Mouse (Mus musculus): Measurements from ENCODE around the gene Fgd4.
"Not testable (repeated sequence)": the region's sequence is repeated elsewhere in the genome, so short reads cannot be mapped to it uniquely, and the experiment has no call there.

The Fgd4 gene

DNA sequence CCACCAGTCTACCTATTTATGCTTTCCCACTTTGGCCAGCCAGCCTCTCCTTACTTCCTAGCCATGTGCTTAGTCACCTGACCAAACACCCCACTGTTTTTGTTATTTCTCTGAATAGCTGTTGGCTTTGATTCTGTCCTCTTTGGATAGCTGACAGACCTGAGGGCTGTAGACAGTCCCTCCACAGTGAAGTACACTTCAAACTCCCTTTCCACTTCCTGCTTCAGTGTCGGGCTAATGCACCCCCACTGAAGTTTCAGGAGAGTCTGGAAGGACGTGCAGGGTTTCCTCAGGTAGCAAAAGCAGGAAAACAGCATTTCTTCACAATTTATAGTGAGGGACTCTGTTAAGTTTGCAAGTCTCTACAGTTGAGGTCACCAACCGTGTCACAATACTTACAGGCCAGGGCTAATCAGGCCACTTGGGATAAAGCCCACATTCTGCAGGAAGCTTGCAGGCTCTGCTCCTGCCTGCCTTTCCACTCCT is 57.4 kb downstream of the Fgd4 start:
- DNase-seq (ENCODE audit: low spot score in 2 of 2): no peak

- DNase-seq (ENCODE audit: low spot score in 2 of 2): not testable (repeated sequence)
Measured at GRCm38 (mm10) chr16:16539396-16539795, 61.0 kb downstream of the Fgd4 start.

DNA sequence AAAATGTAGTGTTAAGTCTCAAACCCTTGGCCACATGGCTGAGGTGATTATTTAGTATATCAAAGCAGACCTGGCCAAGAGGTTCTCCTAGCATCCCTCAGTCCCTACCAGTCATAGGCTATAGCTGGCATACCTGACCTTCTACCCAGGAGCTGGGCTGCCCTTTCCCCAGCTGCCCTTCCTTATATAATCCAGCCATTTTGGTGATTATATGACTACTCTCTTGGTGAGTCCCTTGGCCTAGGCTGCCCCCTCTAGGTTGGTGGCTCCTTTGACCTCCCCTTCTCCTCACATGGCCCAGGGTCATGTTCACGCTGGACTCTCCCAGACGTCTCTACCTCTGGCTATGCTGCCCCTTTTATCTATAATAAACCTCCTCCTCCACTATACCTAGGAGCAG is 65.1 kb downstream of the Fgd4 start:
- DNase-seq (ENCODE audit: low spot score in 2 of 2): no peak

DNA sequence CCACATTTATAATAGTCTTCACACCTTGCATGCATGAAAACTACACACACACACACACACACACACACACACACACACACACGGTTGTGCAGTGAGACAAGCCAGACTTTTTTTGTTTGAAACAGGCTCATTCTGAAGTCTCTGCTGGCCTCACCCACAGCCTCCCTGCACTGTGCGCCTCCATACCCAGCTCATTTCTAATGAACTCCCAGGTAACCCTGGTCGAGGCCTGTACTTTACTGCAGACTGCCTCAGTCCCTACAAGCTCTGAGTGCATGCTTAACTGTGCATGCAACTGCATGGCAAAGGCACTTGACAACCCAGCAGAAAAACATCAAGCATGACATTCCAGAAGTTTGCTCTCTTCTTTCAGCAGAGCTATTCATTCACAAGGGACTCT is 72.3 kb downstream of the Fgd4 start:
- DNase-seq (ENCODE audit: low spot score in 2 of 2): no peak

DNA sequence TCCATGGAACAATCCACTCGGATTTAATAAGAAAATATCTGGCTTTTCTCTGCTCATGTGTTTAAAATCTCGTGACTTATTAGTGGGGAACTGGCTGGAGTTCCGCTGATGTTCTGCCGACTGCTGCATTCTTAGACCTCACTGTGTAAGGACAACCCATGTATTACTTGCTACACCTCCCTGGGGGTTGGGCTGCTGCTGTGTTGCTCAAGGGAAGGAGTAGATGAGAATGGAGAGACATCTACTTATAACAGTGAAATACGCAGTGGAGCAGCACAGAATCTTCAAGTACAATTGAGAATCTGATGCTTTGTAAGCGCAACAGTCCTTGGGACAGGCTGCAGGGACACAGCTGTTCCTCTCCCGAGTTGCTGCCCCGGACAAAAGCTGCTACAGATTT is 73.1 kb downstream of the Fgd4 start:
- DNase-seq (ENCODE audit: low spot score in 2 of 2): no peak

- no peak for DNase-seq (ENCODE audit: low spot score in 2 of 2)
Measured at GRCm38 (mm10) chr16:16526741-16527105, 73.6 kb downstream of the Fgd4 start.

DNA sequence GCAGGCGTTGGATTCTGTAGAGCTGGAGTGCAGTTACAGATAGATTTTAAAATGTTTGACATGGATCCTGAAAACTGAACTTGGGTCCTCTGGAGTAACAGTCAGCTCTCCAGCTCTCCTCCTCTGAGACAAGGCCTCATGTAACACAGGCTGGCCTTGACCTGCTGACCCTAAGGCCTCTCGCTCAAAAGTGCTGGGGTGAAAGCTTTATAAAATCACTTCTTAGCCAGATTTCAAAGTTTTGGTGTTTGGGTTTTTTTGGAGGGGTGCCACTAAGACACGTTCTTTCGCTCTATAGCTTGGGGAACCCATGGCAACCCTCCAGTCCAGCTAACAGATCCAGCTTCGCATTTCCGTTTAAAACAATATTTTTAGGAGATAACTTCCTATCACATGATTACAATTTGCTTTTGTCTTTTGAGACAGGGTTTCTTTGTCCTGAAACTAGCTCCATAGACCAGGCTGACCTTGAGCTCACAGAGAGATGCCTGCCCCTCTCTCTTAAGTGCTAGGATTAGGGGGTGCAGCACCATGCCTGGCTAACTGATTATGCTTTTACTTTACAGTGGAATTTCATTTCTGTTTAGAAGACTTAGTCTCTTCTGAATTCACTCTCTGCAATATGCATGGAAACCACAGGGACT is 74.1 kb downstream of the Fgd4 start:
- no peak for DNase-seq (ENCODE audit: low spot score in 2 of 2)

DNA sequence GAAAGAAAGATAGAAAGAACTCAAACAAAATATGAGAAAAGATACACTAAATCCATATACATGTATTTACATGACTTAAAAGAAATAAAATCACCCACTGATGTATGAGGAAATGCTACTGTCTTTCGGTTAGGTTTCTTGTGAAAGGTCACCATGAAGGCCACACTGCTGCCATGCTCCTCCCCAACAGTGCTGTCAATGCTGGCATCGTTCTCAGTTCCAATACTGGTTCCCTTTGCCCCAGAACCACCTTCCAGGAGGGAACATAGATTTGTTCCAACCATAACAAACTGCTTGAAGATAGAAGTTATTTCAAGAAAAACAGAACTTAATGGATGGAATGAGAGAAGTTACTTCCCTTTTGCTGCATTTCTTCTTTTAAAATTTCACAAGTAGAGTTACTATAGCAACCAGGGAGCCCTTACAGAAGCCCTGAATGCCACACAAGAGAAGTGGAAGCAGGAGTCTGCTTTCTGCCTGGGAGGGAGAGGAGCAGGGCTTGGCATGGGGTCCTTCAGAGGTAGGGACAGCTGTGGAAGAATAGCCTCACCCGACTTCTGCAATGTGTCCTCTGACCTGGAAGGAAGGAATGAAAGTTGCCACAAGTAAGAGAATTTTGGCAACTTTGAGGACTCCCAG is 75.0 kb downstream of the Fgd4 start:
- DNase-seq (ENCODE audit: low spot score in 2 of 2): no peak

- no peak for DNase-seq (ENCODE audit: low spot score in 2 of 2)
Measured at GRCm38 (mm10) chr16:16523632-16524031, 76.7 kb downstream of the Fgd4 start.

- not testable (repeated sequence) for DNase-seq (ENCODE audit: low spot score in 2 of 2)
Measured at GRCm38 (mm10) chr16:16522869-16523268, 77.5 kb downstream of the Fgd4 start.

- DNase-seq (ENCODE audit: low spot score in 2 of 2): no peak
Measured at GRCm38 (mm10) chr16:16501491-16501890, 98.9 kb downstream of the Fgd4 start.

GRCm38 (mm10) chr16:16500926-16501325 is 99.4 kb downstream of the Fgd4 start:
- DNase-seq (ENCODE audit: low spot score in 2 of 2): no peak

DNA sequence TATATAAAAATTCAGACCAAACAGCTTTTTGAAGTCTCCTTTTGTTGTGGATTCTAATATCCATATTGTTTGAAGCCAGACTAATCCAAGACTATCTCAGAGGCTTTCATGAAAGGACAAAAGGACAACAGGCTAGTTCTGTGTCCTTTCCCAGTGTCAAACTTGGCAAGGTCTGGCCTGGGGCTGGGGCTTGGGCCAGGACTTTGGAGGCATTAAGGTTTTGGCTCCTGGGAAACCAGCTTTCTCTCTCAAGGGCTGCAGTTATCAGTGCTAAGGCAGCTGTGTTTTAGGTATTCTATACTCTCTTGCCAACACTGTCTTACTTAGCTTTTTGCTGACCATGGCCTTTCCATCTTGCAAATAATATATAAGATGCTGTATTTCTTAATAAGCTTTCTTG is 101.6 kb downstream of the Fgd4 start:
- no peak for DNase-seq (ENCODE audit: low spot score in 2 of 2)

DNA sequence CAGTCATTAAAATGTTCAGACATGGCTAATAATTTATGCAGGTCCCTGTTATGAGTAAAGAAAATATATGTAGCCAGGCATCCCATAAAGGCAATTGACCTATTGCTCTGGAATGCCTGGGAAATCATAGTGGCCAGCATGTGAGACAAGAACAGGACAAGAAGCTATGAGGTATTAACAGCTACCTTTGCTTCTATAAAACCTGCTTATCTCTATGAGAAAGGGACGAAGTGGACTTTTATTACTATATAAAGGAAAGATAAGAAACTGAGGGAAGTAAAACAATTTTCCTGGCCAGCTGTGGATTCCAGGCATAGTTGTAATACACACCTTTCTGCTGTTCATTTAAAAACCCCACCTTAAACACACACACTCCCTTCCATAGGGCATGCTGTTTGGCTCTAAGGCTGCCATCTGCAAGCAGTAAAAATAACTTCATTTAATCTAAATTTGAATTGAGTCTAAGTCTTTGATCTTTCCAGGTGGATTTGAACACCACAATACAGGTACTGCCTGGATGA is 114.8 kb downstream of the Fgd4 start:
- no peak for DNase-seq (ENCODE audit: low spot score in 2 of 2)

- no peak for DNase-seq (ENCODE audit: low spot score in 2 of 2)
Measured at GRCm38 (mm10) chr16:16484601-16485000, 115.7 kb downstream of the Fgd4 start.

- DNase-seq (ENCODE audit: low spot score in 2 of 2): not testable (repeated sequence)
Measured at GRCm38 (mm10) chr16:16473451-16473850, 126.9 kb downstream of the Fgd4 start.

DNA sequence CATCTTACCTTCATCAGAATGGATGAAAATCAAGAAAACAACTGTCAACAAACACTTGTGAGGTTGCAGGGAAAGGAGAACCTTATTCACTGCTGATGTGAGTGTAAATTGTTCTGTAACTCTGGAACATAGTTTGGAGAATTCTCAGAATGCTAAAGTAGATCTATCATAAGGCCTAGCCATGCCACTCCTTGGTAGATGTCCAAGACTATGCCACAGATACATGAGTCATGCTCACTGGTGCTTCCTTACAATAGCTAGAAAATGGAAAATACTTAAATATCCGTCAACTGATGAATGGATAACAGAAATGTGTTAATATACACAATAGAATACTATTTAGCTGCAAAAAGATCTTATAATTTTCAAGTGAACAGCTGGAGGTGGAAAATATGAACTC is 150.3 kb downstream of the Fgd4 start:
- no peak for DNase-seq (ENCODE audit: low spot score in 2 of 2)

GRCm38 (mm10) chr16:16438436-16438835 is 161.9 kb downstream of the Fgd4 start:
- no peak for DNase-seq (ENCODE audit: low spot score in 2 of 2)

DNA sequence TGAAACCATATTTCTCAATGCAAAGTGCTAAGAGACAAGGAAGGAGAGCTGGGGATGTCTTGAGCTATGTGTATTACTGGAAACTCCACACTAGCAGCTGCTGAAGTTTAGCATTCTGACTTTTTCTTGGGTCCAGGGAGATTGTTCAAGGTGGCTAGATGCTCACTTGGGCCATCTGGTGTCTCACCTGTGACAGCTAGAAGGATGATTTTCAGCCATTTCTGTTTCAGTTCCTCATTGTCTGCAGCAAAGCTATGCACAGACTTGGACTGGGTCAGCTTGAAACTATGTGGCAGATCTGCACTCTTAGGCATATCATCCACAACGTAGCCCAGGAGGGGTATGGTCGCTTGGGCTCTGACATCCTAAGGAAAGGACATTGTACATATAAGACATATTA is 177.9 kb downstream of the Fgd4 start:
- DNase-seq (ENCODE audit: low spot score in 2 of 2): no peak

- DNase-seq (ENCODE audit: low spot score in 2 of 2): not testable (repeated sequence)
Measured at GRCm38 (mm10) chr16:16367217-16367616, 233.1 kb downstream of the Fgd4 start.

Measured in frontal cortex, postnatal 10 days (tissue).